Mouse (Mus musculus): ENCODE measurements around the gene Sumf1. TPM values are rescaled to one million over a fixed set of nuclear protein-coding genes. Genes with fewer than 3 reads are reported as not detected.

Gene Sumf1
- polyA plus RNA-seq, 1 experiment = 14.9 TPM

- no peak overlapping the region for H3ac ChIP-seq (ENCODE audit: control insufficient read depth, insufficient read length)
- no peaks in the 10 kb centered on the region for H3K79me2 ChIP-seq (ENCODE audit: control insufficient read depth, insufficient read depth)
- no peak overlapping the region for H3K4me2 ChIP-seq (ENCODE audit: low read depth)
- H3K4me3 ChIP-seq = no peak overlapping the region
- H3K27me3 ChIP-seq (ENCODE audit: control insufficient read depth, insufficient read depth, insufficient read length) = no peaks in the 10 kb centered on the region
- H3K36me3 ChIP-seq (ENCODE audit: control insufficient read depth, insufficient read depth) = peaks cover 3% of the 10 kb centered on the region
- TF ChIP-seq MAX (IDR thresholded peaks at IDR 0.05; ENCODE audit: low read depth) (no peak), MYOD1 (IDR thresholded peaks at IDR 0.05; ENCODE audit: control insufficient read depth in 1 of 3, insufficient read length in 2 of 3, low read depth in 2 of 3) (no peak)
Measured at GRCm38 (mm10) chr6:108152081-108152480, 33.3 kb downstream of the Sumf1 start.

- peaks cover 7% of the 10 kb centered on the region for H3K36me3 ChIP-seq (ENCODE audit: control insufficient read depth, insufficient read depth)
- H3ac ChIP-seq (ENCODE audit: control insufficient read depth, insufficient read length) = no peak overlapping the region
- no peak overlapping the region for H3K4me2 ChIP-seq (ENCODE audit: low read depth)
- H3K4me3 ChIP-seq = no peak overlapping the region
- no peak for TF ChIP-seq USF1 (IDR thresholded peaks at IDR 0.05; ENCODE audit: low read depth)
- TF ChIP-seq TCF3 (IDR thresholded peaks at IDR 0.05; ENCODE audit: insufficient read length, low read depth) = no peak
- no peak for TF ChIP-seq MAX (IDR thresholded peaks at IDR 0.05; ENCODE audit: low read depth)
- no peak for TF ChIP-seq SRF (IDR thresholded peaks at IDR 0.05; ENCODE audit: control insufficient read depth, insufficient read length, low read depth)
- TF ChIP-seq POLR2A (IDR thresholded peaks at IDR 0.05; ENCODE audit: insufficient read length, low read depth) = no peak
- TF ChIP-seq POLR2AphosphoS2 (IDR thresholded peaks at IDR 0.05; ENCODE audit: insufficient read length, low read depth) = no peak
- no peak for TF ChIP-seq REST (IDR thresholded peaks at IDR 0.05; ENCODE audit: insufficient read depth, insufficient read length)
- no peak for TF ChIP-seq MYOD1 (IDR thresholded peaks at IDR 0.05; ENCODE audit: control insufficient read depth in 1 of 3, insufficient read length in 2 of 3, low read depth in 2 of 3)
- no peaks in the 10 kb centered on the region for H3K79me2 ChIP-seq (ENCODE audit: control insufficient read depth, insufficient read depth)
- no peaks in the 10 kb centered on the region for H3K27me3 ChIP-seq (ENCODE audit: control insufficient read depth, insufficient read depth, insufficient read length)
Measured at GRCm38 (mm10) chr6:108149235-108149634, 36.1 kb downstream of the Sumf1 start.

GRCm38 (mm10) chr6:108148435-108148834 lies 36.9 kb downstream of the Sumf1 start:
- no peak overlapping the region for H3ac ChIP-seq (ENCODE audit: control insufficient read depth, insufficient read length)
- H3K27me3 ChIP-seq (ENCODE audit: control insufficient read depth, insufficient read depth, insufficient read length) = no peaks in the 10 kb centered on the region
- no peaks in the 10 kb centered on the region for H3K79me2 ChIP-seq (ENCODE audit: control insufficient read depth, insufficient read depth)
- no peak overlapping the region for H3K4me2 ChIP-seq (ENCODE audit: low read depth)
- H3K36me3 ChIP-seq (ENCODE audit: control insufficient read depth, insufficient read depth) = peaks cover 7% of the 10 kb centered on the region
- no peak overlapping the region for H3K4me3 ChIP-seq
- no peak for TF ChIP-seq MYOD1 (IDR thresholded peaks at IDR 0.05; ENCODE audit: control insufficient read depth in 1 of 3, insufficient read length in 2 of 3, low read depth in 2 of 3)
- TF ChIP-seq USF1 (IDR thresholded peaks at IDR 0.05; ENCODE audit: low read depth) = no peak
- no peak for TF ChIP-seq SRF (IDR thresholded peaks at IDR 0.05; ENCODE audit: control insufficient read depth, insufficient read length, low read depth)
- TF ChIP-seq POLR2A (IDR thresholded peaks at IDR 0.05; ENCODE audit: insufficient read length, low read depth) = no peak
- no peak for TF ChIP-seq CEBPB (IDR thresholded peaks at IDR 0.05; ENCODE audit: insufficient read depth, poor library complexity, severe bottlenecking)
- no peak for TF ChIP-seq TCF3 (IDR thresholded peaks at IDR 0.05; ENCODE audit: insufficient read length, low read depth)
- TF ChIP-seq TCF12 (IDR thresholded peaks at IDR 0.05; ENCODE audit: insufficient read depth, poor library complexity, severe bottlenecking) = no peak

- TF ChIP-seq E2F4 (IDR thresholded peaks at IDR 0.05; ENCODE audit: insufficient read depth) = no peak
- TF ChIP-seq USF1 (IDR thresholded peaks at IDR 0.05; ENCODE audit: low read depth) = no peak
- no peak for TF ChIP-seq MYOD1 (IDR thresholded peaks at IDR 0.05; ENCODE audit: control insufficient read depth in 1 of 3, insufficient read length in 2 of 3, low read depth in 2 of 3)
- no peak for TF ChIP-seq SRF (IDR thresholded peaks at IDR 0.05; ENCODE audit: control insufficient read depth, insufficient read length, low read depth)
- TF ChIP-seq TCF3 (IDR thresholded peaks at IDR 0.05; ENCODE audit: insufficient read length, low read depth) = no peak
- TF ChIP-seq POLR2A (IDR thresholded peaks at IDR 0.05; ENCODE audit: insufficient read length, low read depth) = no peak
- TF ChIP-seq POLR2AphosphoS2 (IDR thresholded peaks at IDR 0.05; ENCODE audit: insufficient read length, low read depth) = no peak
- no peak for TF ChIP-seq REST (IDR thresholded peaks at IDR 0.05; ENCODE audit: insufficient read depth, insufficient read length)
- no peak for TF ChIP-seq MAX (IDR thresholded peaks at IDR 0.05; ENCODE audit: low read depth)
- no peak for TF ChIP-seq TCF12 (IDR thresholded peaks at IDR 0.05; ENCODE audit: insufficient read depth, poor library complexity, severe bottlenecking)
- TF ChIP-seq MYOG (IDR thresholded peaks at IDR 0.05; ENCODE audit: control insufficient read depth in 1 of 3, insufficient read depth in 1 of 3, insufficient read length in 2 of 3, low read depth in 2 of 3) = no peak
- TF ChIP-seq CEBPB (IDR thresholded peaks at IDR 0.05; ENCODE audit: insufficient read depth, poor library complexity, severe bottlenecking) = no peak
- Histone ChIP-seq H3K4me2 (ENCODE audit: low read depth) (no peak overlapping the region), H3K4me3 (no peak overlapping the region), H3K79me2 (ENCODE audit: control insufficient read depth, insufficient read depth) (no peaks in the 10 kb centered on the region), H3K36me3 (ENCODE audit: control insufficient read depth, insufficient read depth) (peaks cover 5% of the 10 kb centered on the region), H3ac (ENCODE audit: control insufficient read depth, insufficient read length) (no peak overlapping the region), H3K27me3 (ENCODE audit: control insufficient read depth, insufficient read depth, insufficient read length) (no peaks in the 10 kb centered on the region)
Measured at GRCm38 (mm10) chr6:108146637-108147036, 38.7 kb downstream of the Sumf1 start.

- no peaks in the 10 kb centered on the region for H3K79me2 ChIP-seq (ENCODE audit: control insufficient read depth, insufficient read depth)
- peaks cover 4% of the 10 kb centered on the region for H3K36me3 ChIP-seq (ENCODE audit: control insufficient read depth, insufficient read depth)
- TF ChIP-seq SRF (IDR thresholded peaks at IDR 0.05; ENCODE audit: control insufficient read depth, insufficient read length, low read depth) (no peak), USF1 (IDR thresholded peaks at IDR 0.05; ENCODE audit: low read depth) (no peak), TCF3 (IDR thresholded peaks at IDR 0.05; ENCODE audit: insufficient read length, low read depth) (no peak), E2F4 (IDR thresholded peaks at IDR 0.05; ENCODE audit: insufficient read depth) (no peak), REST (IDR thresholded peaks at IDR 0.05; ENCODE audit: insufficient read depth, insufficient read length) (no peak), TCF12 (IDR thresholded peaks at IDR 0.05; ENCODE audit: insufficient read depth, poor library complexity, severe bottlenecking) (no peak), MAX (IDR thresholded peaks at IDR 0.05; ENCODE audit: low read depth) (no peak), CEBPB (IDR thresholded peaks at IDR 0.05; ENCODE audit: insufficient read depth, poor library complexity, severe bottlenecking) (no peak)
- H3K4me2 ChIP-seq (ENCODE audit: low read depth) = no peak overlapping the region
- H3K4me3 ChIP-seq = no peak overlapping the region
- H3ac ChIP-seq (ENCODE audit: control insufficient read depth, insufficient read length) = no peak overlapping the region
- H3K27me3 ChIP-seq (ENCODE audit: control insufficient read depth, insufficient read depth, insufficient read length) = no peaks in the 10 kb centered on the region
Measured at GRCm38 (mm10) chr6:108145941-108146588, 39.3 kb downstream of the Sumf1 start.

Measured in myocyte (in vitro differentiated cells).